Mouse (Mus musculus): Measurements from ENCODE around the gene Slc45a2. TPM values are rescaled to one million over a fixed set of nuclear protein-coding genes. Genes with fewer than 3 reads are reported as not detected.

The Slc45a2 gene
- not detected for polyA plus RNA-seq (2021)

- POLR2A ChIA-PET = no interaction called here
- in situ Hi-C loops (cut with MboI; ENCODE audit: low pct_unique_long_range_greater_than_20kb) = no loop called here
- no peak for DNase-seq (ENCODE audit: low read depth, low spot score)
- CTCF ChIA-PET = interaction anchor here (1.0 to 1.3 kb wide), 2 partner anchors 17 to 80 kb away, joined by 3 read pairs; no protein-coding TSS in a partner anchor
- TF ChIP-seq CTCF (IDR thresholded peaks at IDR 0.05) = no peak
- H3K27me3 ChIP-seq = peaks cover 6% of the 10 kb centered on the region
- no peak for ATAC-seq
These were observed at the start of gene Slc45a2 for GRCm38 (mm10) chr15:11000421-11000820. TSS of gene Slc45a2 (plus strand) at chr15:11000721.

- in situ Hi-C loops (cut with MboI; ENCODE audit: low pct_unique_long_range_greater_than_20kb) = no loop called here
- POLR2A ChIA-PET = no interaction called here
- CTCF ChIA-PET = interaction anchor here (1.1 kb wide), 1 partner anchor 19 kb away, joined by 3 read pairs; no protein-coding TSS in a partner anchor
- no peak for TF ChIP-seq CTCF (IDR thresholded peaks at IDR 0.05)
- DNase-seq (ENCODE audit: low read depth, low spot score) (no peak), ATAC-seq (peak; percentile 60)
- H3K27me3 ChIP-seq = no peaks in the 10 kb centered on the region
These were observed 48.4 kb upstream of the Slc45a2 start, which contains the start of gene C1qtnf3 for GRCm38 (mm10) chr15:10951951-10952759. TSS of gene C1qtnf3 (plus strand) at chr15:10952332.

GRCm38 (mm10) chr15:10952760-10953305 lies 47.7 kb upstream of the Slc45a2 start:
- TF ChIP-seq CTCF (IDR thresholded peaks at IDR 0.05) = no peak
- ChIA-PET POLR2A (no interaction called here), CTCF (no interaction called here)
- in situ Hi-C loops (cut with MboI; ENCODE audit: low pct_unique_long_range_greater_than_20kb) = no loop called here
- ATAC-seq = no peak
- no peak for DNase-seq (ENCODE audit: low read depth, low spot score)
- H3K27me3 ChIP-seq = no peaks in the 10 kb centered on the region

GRCm38 (mm10) chr15:10953465-10953864 lies 47.1 kb upstream of the Slc45a2 start:
- POLR2A ChIA-PET = no interaction called here
- CTCF ChIA-PET = no interaction called here
- no peaks in the 10 kb centered on the region for H3K27me3 ChIP-seq
- in situ Hi-C loops (cut with MboI; ENCODE audit: low pct_unique_long_range_greater_than_20kb) = no loop called here
- no peak for ATAC-seq
- no peak for TF ChIP-seq CTCF (IDR thresholded peaks at IDR 0.05)
- DNase-seq (ENCODE audit: low read depth, low spot score) = no peak

- DNase-seq (ENCODE audit: low read depth, low spot score) = no peak
- no peak for TF ChIP-seq CTCF (IDR thresholded peaks at IDR 0.05)
- no peaks in the 10 kb centered on the region for H3K27me3 ChIP-seq
- ATAC-seq = no peak
- ChIA-PET CTCF (no interaction called here), POLR2A (no interaction called here)
- in situ Hi-C loops (cut with MboI; ENCODE audit: low pct_unique_long_range_greater_than_20kb) = no loop called here
These were observed 46.0 kb upstream of the Slc45a2 start for GRCm38 (mm10) chr15:10954381-10955016.

GRCm38 (mm10) chr15:10955156-10955555 lies 45.4 kb upstream of the Slc45a2 start:
- TF ChIP-seq CTCF (IDR thresholded peaks at IDR 0.05) = no peak
- H3K27me3 ChIP-seq = no peaks in the 10 kb centered on the region
- ChIA-PET POLR2A (no interaction called here), CTCF (no interaction called here)
- DNase-seq (ENCODE audit: low read depth, low spot score) = no peak
- in situ Hi-C loops (cut with MboI; ENCODE audit: low pct_unique_long_range_greater_than_20kb) = no loop called here
- no peak for ATAC-seq

GRCm38 (mm10) chr15:10956706-10957105 lies 43.8 kb upstream of the Slc45a2 start:
- ChIA-PET POLR2A (no interaction called here), CTCF (interaction anchor here (0.7 kb wide), 1 partner anchor 9 kb away, joined by 3 read pairs; no protein-coding TSS in a partner anchor)
- DNase-seq (ENCODE audit: low read depth, low spot score) = no peak
- ATAC-seq = no peak
- no peaks in the 10 kb centered on the region for H3K27me3 ChIP-seq
- in situ Hi-C loops (cut with MboI; ENCODE audit: low pct_unique_long_range_greater_than_20kb) = no loop called here
- no peak for TF ChIP-seq CTCF (IDR thresholded peaks at IDR 0.05)

- in situ Hi-C loops (cut with MboI; ENCODE audit: low pct_unique_long_range_greater_than_20kb) = no loop called here
- DNase-seq (ENCODE audit: low read depth, low spot score) = no peak
- ChIA-PET CTCF (no interaction called here), POLR2A (no interaction called here)
- no peak for TF ChIP-seq CTCF (IDR thresholded peaks at IDR 0.05)
- H3K27me3 ChIP-seq = peaks cover 6% of the 10 kb centered on the region
- no peak for ATAC-seq
These were observed 41.1 kb upstream of the Slc45a2 start for GRCm38 (mm10) chr15:10959277-10960026.

GRCm38 (mm10) chr15:10960267-10960666 lies 40.3 kb upstream of the Slc45a2 start:
- in situ Hi-C loops (cut with MboI; ENCODE audit: low pct_unique_long_range_greater_than_20kb) = no loop called here

GRCm38 (mm10) chr15:10962601-10963000 lies 37.9 kb upstream of the Slc45a2 start:
- no peak for DNase-seq (ENCODE audit: low read depth, low spot score)
- no peak for ATAC-seq
- TF ChIP-seq CTCF (IDR thresholded peaks at IDR 0.05) = no peak
- peaks cover 6% of the 10 kb centered on the region for H3K27me3 ChIP-seq
- ChIA-PET CTCF (no interaction called here), POLR2A (no interaction called here)
- in situ Hi-C loops (cut with MboI; ENCODE audit: low pct_unique_long_range_greater_than_20kb) = no loop called here

More at GRCm38 (mm10) chr15:10960267-10960666, 40.3 kb upstream of the Slc45a2 start:
- ChIA-PET POLR2A (no interaction called here), CTCF (no interaction called here)
- ATAC-seq (no peak), DNase-seq (ENCODE audit: low read depth, low spot score) (no peak)
- TF ChIP-seq CTCF (IDR thresholded peaks at IDR 0.05) = no peak
- H3K27me3 ChIP-seq = peaks cover 6% of the 10 kb centered on the region
